Mouse (Mus musculus): ENCODE measurements around the gene Mthfd1l.
A peak's percentile ranks its signal among the peaks of the same experiment; 100 is the strongest.

Mthfd1l gene

GRCm38 (mm10) chr10:3972981-3973588 is at the start of gene Mthfd1l:
Gene Mthfd1l, plus strand, starts transcription at chr10:3973118.
- H3K9me3 ChIP-seq (ENCODE audit: low read length) = no peaks in the 10 kb centered on the region
- peaks cover 18% of the 10 kb centered on the region; the same call in 1 of the 2 replicates for H3K36me3 ChIP-seq (ENCODE audit: insufficient read depth, low read length)
- peak within 1 kb of the TSS; percentile 97 for H3K4me3 ChIP-seq (replicated peaks; ENCODE audit: low read length)
- peaks cover 55% of the 10 kb centered on the region for H3K4me1 ChIP-seq (replicated peaks; ENCODE audit: low read depth, low read length)
- TF ChIP-seq NANOG (IDR thresholded peaks at IDR 0.05; ENCODE audit: borderline replicate concordance, low read length) = no peak
- peak; percentile 63 for TF ChIP-seq CTCF (conservative IDR thresholded peaks at IDR 0.05; ENCODE audit: low read length)
- no peaks in the 10 kb centered on the region for H3K27me3 ChIP-seq (ENCODE audit: insufficient read depth, low read length)

GRCm38 (mm10) chr10:3928008-3928545 is 44.8 kb upstream of the Mthfd1l start:
- no peak overlapping the region for H3K4me3 ChIP-seq (replicated peaks; ENCODE audit: low read length)
- H3K36me3 ChIP-seq (ENCODE audit: insufficient read depth, low read length) = no peaks in the 10 kb centered on the region
- H3K27me3 ChIP-seq (ENCODE audit: insufficient read depth, low read length) = no peaks in the 10 kb centered on the region
- peaks cover 17% of the 10 kb centered on the region for H3K4me1 ChIP-seq (replicated peaks; ENCODE audit: low read depth, low read length)
- H3K9me3 ChIP-seq (ENCODE audit: low read length) = no peaks in the 10 kb centered on the region
- TF ChIP-seq POU5F1 (IDR thresholded peaks at IDR 0.05; ENCODE audit: borderline replicate concordance, low read length) = no peak
- TF ChIP-seq NANOG (IDR thresholded peaks at IDR 0.05; ENCODE audit: borderline replicate concordance, low read length) = no peak

- H3K4me3 ChIP-seq (replicated peaks; ENCODE audit: low read length) = no peak overlapping the region
- H3K36me3 ChIP-seq (ENCODE audit: insufficient read depth, low read length) = no peaks in the 10 kb centered on the region
- no peaks in the 10 kb centered on the region for H3K9me3 ChIP-seq (ENCODE audit: low read length)
- TF ChIP-seq NANOG (IDR thresholded peaks at IDR 0.05; ENCODE audit: borderline replicate concordance, low read length) (no peak), CTCF (conservative IDR thresholded peaks at IDR 0.05; ENCODE audit: low read length) (no peak), POU5F1 (IDR thresholded peaks at IDR 0.05; ENCODE audit: borderline replicate concordance, low read length) (no peak)
- H3K27me3 ChIP-seq (ENCODE audit: insufficient read depth, low read length) = no peaks in the 10 kb centered on the region
- peaks cover 28% of the 10 kb centered on the region for H3K4me1 ChIP-seq (replicated peaks; ENCODE audit: low read depth, low read length)
Measured at GRCm38 (mm10) chr10:3931831-3932230, 41.1 kb upstream of the Mthfd1l start.

GRCm38 (mm10) chr10:3933311-3933940 is 39.5 kb upstream of the Mthfd1l start:
- no peaks in the 10 kb centered on the region; the same call in 1 of the 2 replicates for H3K36me3 ChIP-seq (ENCODE audit: insufficient read depth, low read length)
- H3K4me1 ChIP-seq (replicated peaks; ENCODE audit: low read depth, low read length) = peaks cover 28% of the 10 kb centered on the region
- H3K4me3 ChIP-seq (replicated peaks; ENCODE audit: low read length) = peak overlapping the region; percentile 26; the same call in 1 of the 2 replicates
- no peaks in the 10 kb centered on the region for H3K9me3 ChIP-seq (ENCODE audit: low read length)
- no peaks in the 10 kb centered on the region for H3K27me3 ChIP-seq (ENCODE audit: insufficient read depth, low read length)
- no peak for TF ChIP-seq NANOG (IDR thresholded peaks at IDR 0.05; ENCODE audit: borderline replicate concordance, low read length)
- TF ChIP-seq CTCF (conservative IDR thresholded peaks at IDR 0.05; ENCODE audit: low read length) = no peak
- TF ChIP-seq POU5F1 (IDR thresholded peaks at IDR 0.05; ENCODE audit: borderline replicate concordance, low read length) = no peak

- H3K36me3 ChIP-seq (ENCODE audit: insufficient read depth, low read length) = no peaks in the 10 kb centered on the region; the same call in 1 of the 2 replicates
Measured at GRCm38 (mm10) chr10:3936864-3937263, 36.1 kb upstream of the Mthfd1l start.

GRCm38 (mm10) chr10:3939895-3940595 is 32.9 kb upstream of the Mthfd1l start:
- Histone ChIP-seq H3K36me3 (ENCODE audit: insufficient read depth, low read length) (peaks cover 10% of the 10 kb centered on the region; the same call in 1 of the 2 replicates), H3K4me3 (replicated peaks; ENCODE audit: low read length) (peak overlapping the region; percentile 63), H3K9me3 (ENCODE audit: low read length) (no peaks in the 10 kb centered on the region), H3K4me1 (replicated peaks; ENCODE audit: low read depth, low read length) (peaks cover 57% of the 10 kb centered on the region), H3K27me3 (ENCODE audit: insufficient read depth, low read length) (no peaks in the 10 kb centered on the region)
- no peak for TF ChIP-seq CTCF (conservative IDR thresholded peaks at IDR 0.05; ENCODE audit: low read length)
- TF ChIP-seq NANOG (IDR thresholded peaks at IDR 0.05; ENCODE audit: borderline replicate concordance, low read length) = no peak

More at GRCm38 (mm10) chr10:3936864-3937263, 36.1 kb upstream of the Mthfd1l start:
- Histone ChIP-seq H3K9me3 (ENCODE audit: low read length) (no peaks in the 10 kb centered on the region), H3K4me1 (replicated peaks; ENCODE audit: low read depth, low read length) (peaks cover 56% of the 10 kb centered on the region), H3K27me3 (ENCODE audit: insufficient read depth, low read length) (no peaks in the 10 kb centered on the region), H3K4me3 (replicated peaks; ENCODE audit: low read length) (no peak overlapping the region)
- TF ChIP-seq POU5F1 (IDR thresholded peaks at IDR 0.05; ENCODE audit: borderline replicate concordance, low read length) (no peak), CTCF (conservative IDR thresholded peaks at IDR 0.05; ENCODE audit: low read length) (no peak), NANOG (IDR thresholded peaks at IDR 0.05; ENCODE audit: borderline replicate concordance, low read length) (no peak)

GRCm38 (mm10) chr10:3940596-3940975 is 32.3 kb upstream of the Mthfd1l start:
- Histone ChIP-seq H3K4me3 (replicated peaks; ENCODE audit: low read length) (peak overlapping the region; percentile 63), H3K9me3 (ENCODE audit: low read length) (no peaks in the 10 kb centered on the region), H3K36me3 (ENCODE audit: insufficient read depth, low read length) (peaks cover 12% of the 10 kb centered on the region; the same call in 1 of the 2 replicates), H3K27me3 (ENCODE audit: insufficient read depth, low read length) (no peaks in the 10 kb centered on the region), H3K4me1 (replicated peaks; ENCODE audit: low read depth, low read length) (peaks cover 57% of the 10 kb centered on the region)
- no peak for TF ChIP-seq POU5F1 (IDR thresholded peaks at IDR 0.05; ENCODE audit: borderline replicate concordance, low read length)
- TF ChIP-seq NANOG (IDR thresholded peaks at IDR 0.05; ENCODE audit: borderline replicate concordance, low read length) = no peak
- TF ChIP-seq CTCF (conservative IDR thresholded peaks at IDR 0.05; ENCODE audit: low read length) = no peak

- TF ChIP-seq CTCF (conservative IDR thresholded peaks at IDR 0.05; ENCODE audit: low read length) = no peak
- no peak for TF ChIP-seq NANOG (IDR thresholded peaks at IDR 0.05; ENCODE audit: borderline replicate concordance, low read length)
- TF ChIP-seq POU5F1 (IDR thresholded peaks at IDR 0.05; ENCODE audit: borderline replicate concordance, low read length) = no peak
- H3K4me3 ChIP-seq (replicated peaks; ENCODE audit: low read length) = peak overlapping the region; percentile 63
- peaks cover 57% of the 10 kb centered on the region for H3K4me1 ChIP-seq (replicated peaks; ENCODE audit: low read depth, low read length)
- peaks cover 12% of the 10 kb centered on the region; the same call in 1 of the 2 replicates for H3K36me3 ChIP-seq (ENCODE audit: insufficient read depth, low read length)
- H3K27me3 ChIP-seq (ENCODE audit: insufficient read depth, low read length) = no peaks in the 10 kb centered on the region
- no peaks in the 10 kb centered on the region for H3K9me3 ChIP-seq (ENCODE audit: low read length)
Measured at GRCm38 (mm10) chr10:3941054-3941757, 31.7 kb upstream of the Mthfd1l start.
